7 mouse cellular contexts compared by ENCODE assay signal in genomic region chr14:103100296-103100695, GRCm38 (mm10). TPM values are rescaled to one million over a fixed set of nuclear protein-coding genes. Genes with fewer than 3 reads are reported as not detected.
DNase-seq lines count a peak whose midpoint lies in the region; ATAC-seq and TF ChIP-seq lines count a peak whose summit lies in the region.

No protein-coding gene starts in this region.

- no peak overlapping the region for H3K9ac ChIP-seq in hindbrain, embryonic 13.5 days
- no peak overlapping the region for H3K9ac ChIP-seq in midbrain, embryonic 11.5 days (ENCODE audit: low read length)
- no peak overlapping the region for H3K9ac ChIP-seq in midbrain, embryonic 16.5 days (ENCODE audit: low read depth, low read length)
- no peak overlapping the region for H3K9ac ChIP-seq in intestine, embryonic 14.5 days (ENCODE audit: low read length)

- no peaks in the 10 kb centered on the region for H3K27me3 ChIP-seq in hindbrain, embryonic 10.5 days (ENCODE audit: insufficient read depth, poor library complexity, severe bottlenecking)
- H3K27me3 ChIP-seq in hindbrain, embryonic 13.5 days: no peaks in the 10 kb centered on the region
- no peaks in the 10 kb centered on the region for H3K27me3 ChIP-seq in midbrain, embryonic 11.5 days (ENCODE audit: control insufficient read depth, insufficient read depth, low read length)
- H3K27me3 ChIP-seq in midbrain, embryonic 16.5 days (ENCODE audit: control insufficient read depth, insufficient read depth, low read depth, low read length): no peaks in the 10 kb centered on the region
- no peaks in the 10 kb centered on the region for H3K27me3 ChIP-seq in intestine, embryonic 14.5 days (replicated peaks; ENCODE audit: control insufficient read depth, insufficient read depth, low read length)
- no peaks in the 10 kb centered on the region for H3K27me3 ChIP-seq in myocyte (ENCODE audit: control insufficient read depth, insufficient read depth, insufficient read length)

- no peaks in the 10 kb centered on the region for H3K9me3 ChIP-seq in hindbrain, embryonic 10.5 days
- no peaks in the 10 kb centered on the region for H3K9me3 ChIP-seq in hindbrain, embryonic 13.5 days
- no peaks in the 10 kb centered on the region for H3K9me3 ChIP-seq in midbrain, embryonic 11.5 days (ENCODE audit: control insufficient read depth, low read length)
- H3K9me3 ChIP-seq in midbrain, embryonic 16.5 days (replicated peaks; ENCODE audit: control insufficient read depth, low read length, poor library complexity, severe bottlenecking): no peaks in the 10 kb centered on the region
- H3K9me3 ChIP-seq in intestine, embryonic 14.5 days (ENCODE audit: control insufficient read depth, low read length): no peaks in the 10 kb centered on the region

- peak overlapping the region; percentile 86; the same call in 1 of the 2 replicates for H3K4me3 ChIP-seq in hindbrain, embryonic 10.5 days
- no peak overlapping the region for H3K4me3 ChIP-seq in hindbrain, embryonic 13.5 days
- no peak overlapping the region for H3K4me3 ChIP-seq in midbrain, embryonic 11.5 days (ENCODE audit: low read depth, low read length)
- no peak overlapping the region for H3K4me3 ChIP-seq in midbrain, embryonic 16.5 days (ENCODE audit: low read depth, low read length)
- H3K4me3 ChIP-seq in intestine, embryonic 14.5 days (ENCODE audit: low read depth, low read length): no peak overlapping the region
- H3K4me3 ChIP-seq in myocyte: peak overlapping the region; percentile 42

- 85% methylated on average over 13 of the region's 13 CpGs for WGBS in hindbrain, embryonic 10.5 days
- WGBS in hindbrain, embryonic 13.5 days: 90% methylated on average over 13 of the region's 13 CpGs
- 84% methylated on average over 13 of the region's 13 CpGs for WGBS in midbrain, embryonic 11.5 days
- 85% methylated on average over 13 of the region's 13 CpGs for WGBS in midbrain, embryonic 16.5 days
- WGBS in intestine, embryonic 14.5 days: 72% methylated on average over 13 of the region's 13 CpGs

- DNase-seq in hindbrain, embryonic 10.5 days (ENCODE audit: low spot score): no peak
- peak; percentile 73 for DNase-seq in midbrain, embryonic 11.5 days (ENCODE audit: low spot score, missing footprints)
- no peak for DNase-seq in intestine, embryonic 14.5 days (ENCODE audit: low spot score)
- no peak for DNase-seq in spleen, postnatal 36 days (ENCODE audit: low spot score in 2 of 2)

- no peak for TF ChIP-seq POLR2A in myocyte (IDR thresholded peaks at IDR 0.05; ENCODE audit: insufficient read length, low read depth)

- no peak overlapping the region for H3K27ac ChIP-seq in hindbrain, embryonic 10.5 days
- H3K27ac ChIP-seq in hindbrain, embryonic 13.5 days: no peak overlapping the region
- H3K27ac ChIP-seq in midbrain, embryonic 11.5 days (ENCODE audit: low read depth, low read length): no peak overlapping the region
- H3K27ac ChIP-seq in midbrain, embryonic 16.5 days (ENCODE audit: low read length): no peak overlapping the region
- H3K27ac ChIP-seq in intestine, embryonic 14.5 days (ENCODE audit: low read depth): no peak overlapping the region

- peaks cover 32% of the 10 kb centered on the region for H3K4me1 ChIP-seq in hindbrain, embryonic 10.5 days (replicated peaks)
- peaks cover 23% of the 10 kb centered on the region for H3K4me1 ChIP-seq in hindbrain, embryonic 13.5 days (replicated peaks)
- peaks cover 8% of the 10 kb centered on the region; the same call in 1 of the 2 replicates for H3K4me1 ChIP-seq in midbrain, embryonic 11.5 days (ENCODE audit: control insufficient read depth, insufficient read depth, low read length)
- peaks cover 17% of the 10 kb centered on the region for H3K4me1 ChIP-seq in midbrain, embryonic 16.5 days (ENCODE audit: control insufficient read depth, insufficient read depth, low read length)
- peaks cover 17% of the 10 kb centered on the region for H3K4me1 ChIP-seq in intestine, embryonic 14.5 days (replicated peaks; ENCODE audit: control insufficient read depth, insufficient read depth, low read length)

- no peak for ATAC-seq in hindbrain, embryonic 13.5 days (ENCODE audit: low FRiP score)
- no peak for ATAC-seq in midbrain, embryonic 11.5 days (ENCODE audit: low FRiP score)
- no peak for ATAC-seq in midbrain, embryonic 16.5 days
- ATAC-seq in intestine, embryonic 14.5 days (replicated peaks; ENCODE audit: low FRiP score, low TSS enrichment, low read depth): no peak

- H3K4me2 ChIP-seq in hindbrain, embryonic 13.5 days: no peak overlapping the region
- peak overlapping the region; percentile 63 for H3K4me2 ChIP-seq in midbrain, embryonic 11.5 days
- no peak overlapping the region for H3K4me2 ChIP-seq in midbrain, embryonic 16.5 days (ENCODE audit: low read length)
- H3K4me2 ChIP-seq in intestine, embryonic 14.5 days (ENCODE audit: low read length): peak overlapping the region; percentile 57
- peak overlapping the region; percentile 96 for H3K4me2 ChIP-seq in myocyte (ENCODE audit: low read depth)

- H3ac ChIP-seq in myocyte (ENCODE audit: control insufficient read depth, insufficient read length): no peak overlapping the region

- peaks cover 33% of the 10 kb centered on the region for H3K79me2 ChIP-seq in myocyte (ENCODE audit: control insufficient read depth, insufficient read depth)

- peaks cover 14% of the 10 kb centered on the region for H3K36me3 ChIP-seq in hindbrain, embryonic 10.5 days
- peaks cover 2% of the 10 kb centered on the region for H3K36me3 ChIP-seq in hindbrain, embryonic 13.5 days
- H3K36me3 ChIP-seq in midbrain, embryonic 11.5 days (ENCODE audit: control insufficient read depth, insufficient read depth, low read length): no peaks in the 10 kb centered on the region
- H3K36me3 ChIP-seq in midbrain, embryonic 16.5 days (ENCODE audit: control insufficient read depth, insufficient read depth, low read length): peaks cover under 1% of the 10 kb centered on the region; the same call in 1 of the 2 replicates
- H3K36me3 ChIP-seq in intestine, embryonic 14.5 days (ENCODE audit: control insufficient read depth, insufficient read depth, low read length): peaks cover 12% of the 10 kb centered on the region; the same call in 1 of the 2 replicates
- H3K36me3 ChIP-seq in myocyte (ENCODE audit: control insufficient read depth, insufficient read depth): no peaks in the 10 kb centered on the region

TF ChIP-seq in myocyte, 11 proteins besides CTCF, POLR2A, EP300 and RAD21:
- TF ChIP-seq TCF12 (IDR thresholded peaks at IDR 0.05; ENCODE audit: insufficient read depth, poor library complexity, severe bottlenecking) (no peak), CEBPB (IDR thresholded peaks at IDR 0.05; ENCODE audit: insufficient read depth, poor library complexity, severe bottlenecking) (no peak), TCF3 (IDR thresholded peaks at IDR 0.05; ENCODE audit: insufficient read length, low read depth) (no peak), SRF (IDR thresholded peaks at IDR 0.05; ENCODE audit: control insufficient read depth, insufficient read length, low read depth) (no peak), USF1 (IDR thresholded peaks at IDR 0.05; ENCODE audit: low read depth) (no peak), MYOD1 (IDR thresholded peaks at IDR 0.05; ENCODE audit: control insufficient read depth in 1 of 3, insufficient read length in 2 of 3, low read depth in 2 of 3) (no peak), E2F4 (IDR thresholded peaks at IDR 0.05; ENCODE audit: insufficient read depth) (no peak), REST (IDR thresholded peaks at IDR 0.05; ENCODE audit: insufficient read depth, insufficient read length) (no peak), POLR2AphosphoS2 (IDR thresholded peaks at IDR 0.05; ENCODE audit: insufficient read length, low read depth) (no peak), MAX (IDR thresholded peaks at IDR 0.05; ENCODE audit: low read depth) (no peak), MYOG (IDR thresholded peaks at IDR 0.05; ENCODE audit: control insufficient read depth in 1 of 3, insufficient read depth in 1 of 3, insufficient read length in 2 of 3, low read depth in 2 of 3) (no peak)

RNA-seq across cellular contexts. Expression of gene Fbxl3, which starts 0.9 kb away (rescaled TPM):
- polyA plus RNA-seq in hindbrain, embryonic 10.5 days (2016; fragmentation: Nextera tagmentation; extraction: Ambion mirVana): 13.1 and 14.2 TPM in 2 replicates
- 22.4 and 23.8 TPM in 2 replicates for polyA plus RNA-seq in hindbrain, embryonic 13.5 days (2015; fragmentation: Nextera tagmentation; extraction: Ambion mirVana)
- 26.5 and 27.3 TPM in 2 replicates for polyA plus RNA-seq in midbrain, embryonic 11.5 days (2014; fragmentation: Nextera tagmentation; extraction: Ambion mirVana)
- 22.1 and 23.2 TPM in 2 replicates for polyA plus RNA-seq in midbrain, embryonic 16.5 days (2015; fragmentation: Nextera tagmentation; extraction: Ambion mirVana)
- 32.1 and 33.4 TPM in 2 replicates for polyA plus RNA-seq in intestine, embryonic 14.5 days (2014; fragmentation: Nextera tagmentation; extraction: Ambion mirVana)
- polyA plus RNA-seq in myocyte (2012; fragmentation: generic; extraction: Trizol): 10.4 TPM

RNA-seq across cellular contexts. Expression of gene Cln5, which starts 30.3 kb away (rescaled TPM):
- polyA plus RNA-seq in hindbrain, embryonic 10.5 days (2016; fragmentation: Nextera tagmentation; extraction: Ambion mirVana): 23.5 and 28.8 TPM in 2 replicates
- polyA plus RNA-seq in hindbrain, embryonic 13.5 days (2015; fragmentation: Nextera tagmentation; extraction: Ambion mirVana): 15.0 and 15.2 TPM in 2 replicates
- 27.1 and 30.4 TPM in 2 replicates for polyA plus RNA-seq in midbrain, embryonic 11.5 days (2014; fragmentation: Nextera tagmentation; extraction: Ambion mirVana)
- polyA plus RNA-seq in midbrain, embryonic 16.5 days (2015; fragmentation: Nextera tagmentation; extraction: Ambion mirVana): 10.7 and 11.1 TPM in 2 replicates
- 30.9 and 34.4 TPM in 2 replicates for polyA plus RNA-seq in intestine, embryonic 14.5 days (2014; fragmentation: Nextera tagmentation; extraction: Ambion mirVana)
- 20.6 TPM for polyA plus RNA-seq in myocyte (2012; fragmentation: generic; extraction: Trizol)

RNA-seq across cellular contexts. Expression of gene Acod1, which starts 53.5 kb away (rescaled TPM):
- polyA plus RNA-seq in hindbrain, embryonic 10.5 days (2016; fragmentation: Nextera tagmentation; extraction: Ambion mirVana): not detected in 2 replicates
- polyA plus RNA-seq in hindbrain, embryonic 13.5 days (2015; fragmentation: Nextera tagmentation; extraction: Ambion mirVana): not detected in 2 replicates
- polyA plus RNA-seq in midbrain, embryonic 11.5 days (2014; fragmentation: Nextera tagmentation; extraction: Ambion mirVana): not detected in 2 replicates
- not detected in 2 replicates for polyA plus RNA-seq in midbrain, embryonic 16.5 days (2015; fragmentation: Nextera tagmentation; extraction: Ambion mirVana)
- not detected in 2 replicates for polyA plus RNA-seq in intestine, embryonic 14.5 days (2014; fragmentation: Nextera tagmentation; extraction: Ambion mirVana)
- polyA plus RNA-seq in myocyte (2012; fragmentation: generic; extraction: Trizol): not detected

Comparison
In these comparisons a context has a peak if more than half of its experiments do, and no peak if none do; other contexts are left out.
1. H3K4me3 ChIP-seq: peak in hindbrain, embryonic 10.5 days (single experiment) and myocyte (single experiment); none in hindbrain, embryonic 13.5 days (single experiment), midbrain, embryonic 11.5 days (single experiment), midbrain, embryonic 16.5 days (single experiment) and intestine, embryonic 14.5 days (single experiment).
2. H3K4me2 ChIP-seq: peak in midbrain, embryonic 11.5 days (single experiment), intestine, embryonic 14.5 days (single experiment) and myocyte (single experiment); none in hindbrain, embryonic 13.5 days (single experiment) and midbrain, embryonic 16.5 days (single experiment).